Mouse (Mus musculus) retina, postnatal 7 days (tissue): ENCODE results near the gene Phf3.
A peak's percentile ranks its signal among the peaks of the same experiment; 100 is the strongest.
"Not testable (repeated sequence)": the region's sequence is repeated elsewhere in the genome, so short reads cannot be mapped to it uniquely, and the experiment has no call there.

Experiments
- DNase-seq: peaks from one replicate; pipeline ENCODE4 v3.0.0-alpha.2; 2012; ENCODE audit warnings: low read depth, low spot score

Phf3 gene

GRCm38 (mm10) chr1:30873541-30874260 is at the start of gene Phf3:
TSS of gene Phf3 (minus strand) at chr1:30873921.
- DNase-seq, result peak; percentile 83

- no peak for DNase-seq
Observed at GRCm38 (mm10) chr1:30922237-30922636, 48.5 kb upstream of the Phf3 start.

DNA sequence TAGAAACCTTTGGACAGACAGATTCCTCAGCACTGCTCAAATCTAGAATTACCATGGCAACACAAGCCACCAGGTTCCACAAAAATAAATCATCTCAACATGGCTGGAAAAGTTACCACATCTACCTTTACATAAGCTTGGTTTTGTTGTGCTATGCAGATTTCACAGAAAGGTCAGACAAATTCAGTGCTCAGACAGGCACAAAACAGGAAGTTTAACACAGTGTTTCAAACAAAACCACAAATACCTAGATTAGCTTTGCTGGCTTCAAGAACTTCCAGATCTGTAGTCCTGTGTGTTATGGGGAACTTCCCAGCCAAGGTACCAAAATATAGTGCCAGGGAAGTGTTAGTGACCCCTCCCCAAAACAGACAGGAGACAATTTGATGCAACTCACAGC is 47.5 kb upstream of the Phf3 start:
- no peak for DNase-seq

- DNase-seq, result peak; percentile 17
Observed at GRCm38 (mm10) chr1:30920620-30921177, 47.0 kb upstream of the Phf3 start.

GRCm38 (mm10) chr1:30910172-30910571 is 36.5 kb upstream of the Phf3 start:
- DNase-seq, result no peak

DNA sequence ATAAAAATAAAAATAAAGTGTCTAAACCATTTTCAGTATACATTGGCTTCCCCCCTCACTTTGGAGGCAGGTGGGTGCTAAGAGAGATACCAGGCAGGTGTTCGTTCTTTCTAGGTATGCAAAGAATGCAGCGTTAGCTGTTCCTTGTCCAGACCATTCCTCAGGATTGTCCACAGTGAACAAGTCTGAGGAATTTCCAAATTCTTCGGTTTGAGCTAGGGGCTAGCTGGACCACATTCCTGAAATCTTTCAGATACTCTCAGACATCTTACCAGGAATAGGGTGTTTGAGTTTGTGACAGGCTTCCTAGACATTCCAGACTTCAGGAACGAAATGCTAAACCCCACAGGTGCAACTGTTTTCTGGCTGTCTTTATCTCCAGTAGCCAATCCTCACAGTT is 35.1 kb upstream of the Phf3 start:
- no peak for DNase-seq

DNA sequence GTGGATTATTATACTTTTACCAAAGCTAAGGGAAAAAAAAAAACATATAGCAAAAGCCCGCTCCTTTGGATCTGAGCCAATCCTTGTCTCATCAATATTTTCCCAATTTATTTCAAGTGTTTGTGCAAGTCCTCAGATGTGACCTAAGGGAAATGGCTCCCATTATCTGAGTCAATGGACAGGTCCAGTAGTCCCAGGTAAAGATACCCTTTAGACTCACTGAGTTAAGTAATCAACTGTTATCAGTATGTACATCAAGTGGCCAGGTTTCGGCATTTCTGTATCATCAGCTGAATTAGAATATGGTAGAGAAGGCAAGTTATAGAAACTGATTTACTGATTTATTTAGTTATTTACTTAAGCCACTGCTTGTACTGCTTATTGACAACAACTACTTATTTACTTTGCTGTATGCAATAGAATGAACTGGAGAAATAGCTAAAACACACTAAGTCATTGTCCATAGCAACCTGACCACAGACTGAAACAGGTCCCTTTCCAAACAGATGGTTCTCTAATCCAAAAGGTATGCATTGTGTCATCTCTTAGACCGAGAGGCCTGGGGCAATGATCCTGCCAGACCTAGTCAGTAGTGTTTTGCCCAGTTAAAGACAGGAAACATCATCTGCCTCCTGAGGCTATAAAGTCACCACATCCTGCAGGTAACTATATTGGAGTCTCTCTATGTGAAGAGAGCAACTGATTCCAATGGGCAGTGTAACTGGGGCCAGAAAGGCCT is 29.9 kb upstream of the Phf3 start:
- no peak for DNase-seq

DNA sequence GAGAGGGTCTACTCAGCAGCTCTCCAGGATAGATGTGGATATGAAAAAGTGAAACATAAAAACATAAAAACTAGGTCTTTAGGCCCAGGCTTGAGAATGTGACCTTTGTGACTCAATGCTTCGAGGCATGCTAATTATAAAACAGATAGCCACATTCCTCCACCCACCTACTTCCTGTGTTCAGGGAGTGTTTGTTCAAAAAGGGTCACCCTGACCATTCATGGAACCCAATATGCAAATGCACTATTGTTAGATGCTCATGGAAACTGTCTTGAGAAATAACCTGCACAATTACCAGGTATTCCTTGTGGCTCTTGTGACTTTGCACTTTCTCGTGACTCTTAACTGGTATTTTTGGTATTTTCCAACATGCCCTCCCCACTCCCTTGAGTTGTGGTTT is 25.0 kb upstream of the Phf3 start:
- no peak for DNase-seq

GRCm38 (mm10) chr1:30895366-30895765 is 21.6 kb upstream of the Phf3 start:
- not testable (repeated sequence) for DNase-seq

- not testable (repeated sequence) for DNase-seq
Observed at GRCm38 (mm10) chr1:30883806-30884205, 10.1 kb upstream of the Phf3 start.

DNA sequence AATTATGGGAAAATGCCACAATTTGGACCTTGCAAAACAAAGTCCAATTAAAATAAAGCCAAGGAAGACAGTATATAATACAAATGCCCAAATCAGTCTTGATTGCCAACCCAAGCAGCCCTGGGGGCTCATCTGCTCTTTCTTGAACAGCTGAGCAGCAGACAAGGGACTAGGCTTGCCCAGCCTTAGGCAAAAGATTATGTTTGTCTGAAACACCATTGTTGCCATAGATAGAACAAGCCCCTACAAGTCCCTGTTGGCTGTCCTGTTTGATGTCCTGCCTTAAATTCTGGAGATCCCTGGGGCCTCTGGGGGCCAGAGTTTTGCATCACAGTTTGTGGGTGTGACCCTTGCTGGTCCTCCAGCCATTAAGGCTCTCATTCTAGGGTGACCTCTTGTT is 2.0 kb upstream of the Phf3 start:
- no peak for DNase-seq

- no peak for DNase-seq
Observed at GRCm38 (mm10) chr1:30874261-30875131, 775 bp upstream of the Phf3 start.

- no peak for DNase-seq
Observed at GRCm38 (mm10) chr1:30872836-30873540, 733 bp downstream of the Phf3 start.

DNA sequence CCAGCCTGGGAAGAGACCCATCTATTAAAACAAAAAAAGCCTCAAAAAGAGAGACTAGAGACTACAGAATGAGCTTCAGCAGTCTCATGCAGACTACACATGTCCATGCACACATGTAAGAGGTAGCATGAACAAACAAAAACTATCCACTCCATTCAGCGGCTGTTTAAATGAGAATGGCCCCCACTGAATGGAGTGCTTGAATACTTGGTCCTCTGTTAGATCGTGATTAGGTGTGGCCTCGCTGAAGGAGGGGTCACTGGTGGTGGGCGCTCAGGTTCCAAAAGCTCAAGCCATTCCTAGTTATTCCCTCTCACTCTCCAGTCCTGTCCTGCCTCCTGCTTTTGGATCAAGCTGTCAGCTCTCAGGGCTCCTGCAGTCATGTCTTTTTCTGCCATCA is 5.9 kb downstream of the Phf3 start:
- DNase-seq, result no peak

GRCm38 (mm10) chr1:30852518-30852917 is 21.2 kb downstream of the Phf3 start:
- DNase-seq, result no peak

- no peak for DNase-seq
Observed at GRCm38 (mm10) chr1:30851920-30852319, 21.8 kb downstream of the Phf3 start.

DNA sequence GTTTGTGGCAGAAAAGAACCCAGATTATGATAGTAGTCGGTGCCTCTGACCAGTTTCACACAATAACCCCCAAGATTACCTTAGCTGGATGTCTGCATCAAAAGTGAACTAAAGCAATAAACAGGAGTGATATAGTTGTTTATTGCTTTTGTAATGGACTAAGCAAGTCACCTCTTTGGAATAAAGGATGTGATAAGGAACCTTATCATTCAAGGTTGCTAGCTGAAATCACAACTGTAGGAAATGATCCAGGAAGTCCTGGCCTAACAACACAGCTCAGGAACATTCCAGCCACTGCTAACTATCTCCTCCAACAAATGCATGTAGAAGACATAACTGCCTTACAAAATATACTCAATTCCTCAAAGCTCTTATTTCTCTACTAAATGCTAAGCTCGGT is 22.8 kb downstream of the Phf3 start:
- DNase-seq, result no peak

DNA sequence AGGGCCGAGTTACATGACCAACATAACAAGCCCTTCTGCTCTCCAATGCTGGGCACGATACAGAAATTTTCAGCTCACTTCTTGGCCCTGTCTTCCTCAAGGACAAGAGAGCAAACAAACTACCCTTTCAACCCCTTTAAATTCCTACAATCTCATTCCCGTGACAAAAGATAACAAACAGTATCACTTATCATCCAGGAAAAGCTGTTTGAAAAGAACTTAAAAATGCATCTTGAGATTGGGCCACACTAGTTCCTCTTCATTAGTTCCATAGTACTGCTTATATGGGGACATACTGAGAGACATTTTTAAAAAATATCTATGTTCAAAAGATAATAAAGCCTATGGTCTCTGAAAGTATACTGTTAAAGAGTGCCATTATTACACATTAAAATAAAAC is 23.8 kb downstream of the Phf3 start:
- no peak for DNase-seq

DNA sequence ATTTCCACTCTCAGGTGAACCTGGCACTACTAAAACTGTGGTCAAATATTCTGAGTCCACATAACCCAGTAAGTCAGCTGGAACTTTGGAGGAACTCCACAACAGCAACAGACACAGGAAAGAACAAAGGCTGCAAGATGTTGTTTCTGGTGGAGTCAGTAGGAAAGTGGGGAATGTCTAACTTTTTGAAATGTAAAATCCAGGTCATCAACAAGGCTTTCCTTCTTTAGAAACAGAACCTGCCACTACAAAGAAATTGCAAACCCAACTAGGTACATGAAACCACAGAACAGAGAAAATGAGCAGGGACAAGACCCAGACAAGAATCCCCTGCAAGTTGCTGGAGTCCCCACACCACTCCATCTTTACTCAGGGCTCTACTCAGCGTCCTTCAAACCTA is 26.0 kb downstream of the Phf3 start:
- no peak for DNase-seq

- DNase-seq, result no peak
Observed at GRCm38 (mm10) chr1:30839662-30840061, 34.1 kb downstream of the Phf3 start.

- DNase-seq, result no peak
Observed at GRCm38 (mm10) chr1:30835512-30835911, 38.2 kb downstream of the Phf3 start.
